Mouse (Mus musculus): ENCODE measurements around the gene Wdr70.

GRCm38 (mm10) chr15:7961489-7961888 is 137.5 kb downstream of the Wdr70 start:
- no peak for TF ChIP-seq CTCF (IDR thresholded peaks at IDR 0.05; ENCODE audit: low read depth, low read length)
- TF ChIP-seq GATA1 (IDR thresholded peaks at IDR 0.05; ENCODE audit: borderline replicate concordance, low read length), result no peak
- no peak for TF ChIP-seq TAL1 (conservative IDR thresholded peaks at IDR 0.05; ENCODE audit: low read depth, low read length)
